Mouse (Mus musculus): ENCODE measurements around the gene Slc22a15.

The Slc22a15 gene

GRCm38 (mm10) chr3:101806149-101806548, 118.1 kb downstream of the Slc22a15 start:
- peak; percentile 93 for DNase-seq
